Mouse (Mus musculus) small intestine, adult 2 months (tissue): Measurements from ENCODE around the gene Slc38a6.

Source experiments
- CTCF ChIP-seq: fragments of 200-500 bp; IDR thresholded peaks from 2 replicates; pipeline ENCODE4 v1.5.1; 2012; ENCODE audit warnings: low read depth, mild to moderate bottlenecking, control low read depth, inconsistent platforms, low read length, moderate library complexity, mixed read lengths; ENCODE audit not compliant: insufficient replicate concordance, insufficient read length; ENCODE audit errors: extremely low read depth
- POLR2A ChIP-seq: fragments of 200-500 bp; IDR thresholded peaks from 2 replicates; pipeline ENCODE4 v1.6.1; 2012; ENCODE audit warnings: low read depth, mild to moderate bottlenecking, control low read depth, inconsistent platforms, low read length, moderate library complexity

GRCm38 (mm10) chr12:73265381-73265978 is 21.1 kb upstream of the Slc38a6 start:
- TF ChIP-seq CTCF (no peak), POLR2A (no peak)
